Mouse (Mus musculus): ENCODE results near the gene Tcap.

Gene Tcap

GRCm38 (mm10) chr11:98383261-98384030, at the start of gene Tcap:
Gene Tcap (plus strand): TSS chr11:98383811.
- DNase-seq (ENCODE audit: low read depth, low spot score): no peak

GRCm38 (mm10) chr11:98333981-98334741, 49.5 kb upstream of the Tcap start:
- DNase-seq (ENCODE audit: low read depth, low spot score): no peak

GRCm38 (mm10) chr11:98335250-98335649, 48.4 kb upstream of the Tcap start:
- DNase-seq (ENCODE audit: low read depth, low spot score): no peak

- no peak for DNase-seq (ENCODE audit: low read depth, low spot score)
Observed at GRCm38 (mm10) chr11:98336245-98337107, 47.1 kb upstream of the Tcap start.

GRCm38 (mm10) chr11:98338507-98338961, 45.1 kb upstream of the Tcap start:
- no peak for DNase-seq (ENCODE audit: low read depth, low spot score)

- no peak for DNase-seq (ENCODE audit: low read depth, low spot score)
Observed at GRCm38 (mm10) chr11:98339071-98339501, 44.5 kb upstream of the Tcap start.

- DNase-seq (ENCODE audit: low read depth, low spot score): no peak
Observed at GRCm38 (mm10) chr11:98339679-98340287, 43.8 kb upstream of the Tcap start.

GRCm38 (mm10) chr11:98340597-98340996, 43.0 kb upstream of the Tcap start:
- DNase-seq (ENCODE audit: low read depth, low spot score): no peak

GRCm38 (mm10) chr11:98341174-98341573, 42.4 kb upstream of the Tcap start:
- no peak for DNase-seq (ENCODE audit: low read depth, low spot score)

GRCm38 (mm10) chr11:98342000-98342945, 41.3 kb upstream of the Tcap start:
- DNase-seq (ENCODE audit: low read depth, low spot score): no peak

- DNase-seq (ENCODE audit: low read depth, low spot score): no peak
Observed at GRCm38 (mm10) chr11:98345253-98345652, 38.4 kb upstream of the Tcap start.

GRCm38 (mm10) chr11:98346168-98346567, 37.4 kb upstream of the Tcap start:
- no peak for DNase-seq (ENCODE audit: low read depth, low spot score)

GRCm38 (mm10) chr11:98347385-98348082, 36.1 kb upstream of the Tcap start:
- no peak for DNase-seq (ENCODE audit: low read depth, low spot score)

- DNase-seq (ENCODE audit: low read depth, low spot score): no peak
Observed at GRCm38 (mm10) chr11:98348083-98348961, 35.3 kb upstream of the Tcap start, which contains the start of gene Ppp1r1b. Gene Ppp1r1b (plus strand): TSS chr11:98348404.

- no peak for DNase-seq (ENCODE audit: low read depth, low spot score)
Observed at GRCm38 (mm10) chr11:98349308-98349707, 34.3 kb upstream of the Tcap start.

- DNase-seq (ENCODE audit: low read depth, low spot score): no peak
Observed at GRCm38 (mm10) chr11:98352272-98352990, 31.2 kb upstream of the Tcap start.

- DNase-seq (ENCODE audit: low read depth, low spot score): no peak
Observed at GRCm38 (mm10) chr11:98353651-98354211, 29.9 kb upstream of the Tcap start.

- DNase-seq (ENCODE audit: low read depth, low spot score): no peak
Observed at GRCm38 (mm10) chr11:98354445-98354844, 29.2 kb upstream of the Tcap start.
